Mouse (Mus musculus) hindbrain, postnatal 0 days (tissue): ENCODE results near the gene 4933428G20Rik. TPM values are rescaled to one million over a fixed set of nuclear protein-coding genes. Genes with fewer than 3 reads are reported as not detected.
A peak's percentile ranks its signal among the peaks of the same experiment; 100 is the strongest.

ENCODE experiments used
- ATAC-seq: fragments of 200-750 bp; cut with Nextera tagmentation; 2 replicates; pipeline ENCODE4 v1.8.0; 2017; ENCODE audit warnings: mild to moderate bottlenecking, moderate TSS enrichment, moderate library complexity
- DNase-seq: peaks from one replicate; pipeline ENCODE4 v3.0.0-alpha.2; 2015; ENCODE audit warnings: low spot score
- H3K27ac ChIP-seq: fragments of 300-500 bp; sonication (generic); 2 replicates; pipeline ENCODE4 v1.5.1; 2014; ENCODE audit warnings: mild to moderate bottlenecking
- H3K27me3 ChIP-seq: fragments of 300-500 bp; sonication (generic); 2 replicates; pipeline ENCODE4 v1.6.1; 2014; ENCODE audit warnings: low read length, mixed read lengths; ENCODE audit not compliant: insufficient read depth
- H3K36me3 ChIP-seq: fragments of 300-500 bp; sonication (generic); 2 replicates; pipeline ENCODE4 v1.6.1; 2014; ENCODE audit warnings: low read length, mixed read lengths; ENCODE audit not compliant: insufficient read depth
- H3K4me1 ChIP-seq: fragments of 300-500 bp; sonication (generic); 2 replicates; pipeline ENCODE4 v1.6.1; 2014; ENCODE audit warnings: antibody characterized with exemption, low read length, mixed read lengths; ENCODE audit not compliant: insufficient read depth
- H3K4me2 ChIP-seq: fragments of 300-500 bp; sonication (generic); 2 replicates; pipeline ENCODE4 v1.6.1; 2014; ENCODE audit warnings: low read depth, mild to moderate bottlenecking, low read length, moderate library complexity, mixed read lengths
- H3K4me3 ChIP-seq: fragments of 300-500 bp; sonication (generic); 2 replicates; pipeline ENCODE4 v1.5.1; 2014; ENCODE audit warnings: low read length
- H3K9ac ChIP-seq: fragments of 300-500 bp; sonication (generic); replicated peaks from 2 replicates; pipeline ENCODE4 v1.6.1; 2014; ENCODE audit warnings: mild to moderate bottlenecking, low read length, moderate library complexity, mixed read lengths
- H3K9me3 ChIP-seq: fragments of 300-500 bp; sonication (generic); 2 replicates; pipeline ENCODE4 v1.6.1; 2016; ENCODE audit warnings: low read length, mixed read lengths
- CTCF ChIP-seq: IDR thresholded peaks from 2 replicates; pipeline ENCODE4 v1.5.1; 2016; ENCODE audit warnings: antibody characterized with exemption, control low read depth, low read depth
- WGBS: fragments of 180-500 bp; shearing (Covaris S2); extraction: QIAGEN DNeasy Blood & Tissue Kit; methylation state at CpG from one replicate; pipeline ENCODE4 v1.1.7; 2014; 5-methylcytosine and 5-hydroxymethylcytosine counted together
- polyA plus RNA-seq: library from polyadenylated mRNA; unstranded; fragments of >200 nt; fragmentation: Nextera tagmentation; extraction: Ambion mirVana; gene quantifications from 2 replicates; pipeline ENCODE4 v1.2.1, GENCODE M21; 2015
- total RNA-seq: library from RNA; depleted of rRNA; stranded (reverse); fragments of >200 nt; gene quantifications from 2 replicates; pipeline ENCODE4 v1.2.3, GENCODE M21; 2014

Gene 4933428G20Rik
- total and polyA plus RNA-seq, 2 experiments from 2014 or later, result 0.48 TPM; not detected in 1

DNA sequence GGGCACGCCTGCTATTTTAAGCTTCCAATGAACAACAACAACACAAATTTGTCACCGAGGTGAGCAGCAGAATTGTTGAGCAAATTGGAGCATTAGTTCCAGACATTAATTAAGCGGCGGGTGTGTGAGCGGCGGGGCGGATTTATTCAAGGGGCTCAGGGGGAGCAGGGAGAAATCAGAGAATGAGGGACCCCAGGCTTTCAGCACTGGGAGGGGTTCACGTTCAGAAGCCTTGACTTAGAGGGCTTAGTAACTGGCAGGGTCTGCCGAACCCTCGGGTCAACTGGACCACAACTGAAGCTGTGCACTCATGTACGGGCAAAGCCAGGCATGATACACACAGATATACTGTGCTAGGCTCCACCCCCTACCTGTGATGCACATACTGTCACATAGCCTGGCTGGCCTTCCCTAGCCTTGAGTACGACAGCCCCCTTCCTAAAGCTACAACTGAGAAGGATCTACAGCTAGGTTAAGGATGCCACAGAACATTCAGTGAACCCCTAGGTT, 37.5 kb upstream of the 4933428G20Rik start:
- ATAC-seq (no peak), DNase-seq (peak; percentile 56)
- Histone ChIP-seq H3K4me2 (peak overlapping the region; percentile 55), H3K4me1 (peaks cover 25% of the 10 kb centered on the region), H3K27ac (peak overlapping the region; percentile 79), H3K9me3 (no peaks in the 10 kb centered on the region), H3K9ac (no peak overlapping the region; the same call in 1 of the 2 replicates), H3K27me3 (peaks cover 4% of the 10 kb centered on the region; the same call in 1 of the 2 replicates), H3K36me3 (0 out of 2 replicates have a peak, but pooled peaks cover 6% of the 10 kb centered on the region), H3K4me3 (peak overlapping the region; percentile 31)
- TF ChIP-seq CTCF, result no peak
- WGBS, result 32% methylated on average over 12 of the region's 12 CpGs

- peaks cover 4% of the 10 kb centered on the region; the same call in 1 of the 2 replicates for H3K27me3 ChIP-seq
- H3K36me3 ChIP-seq, result 0 out of 2 replicates have a peak, but pooled peaks cover 6% of the 10 kb centered on the region
- peaks cover 23% of the 10 kb centered on the region for H3K4me1 ChIP-seq
- peak overlapping the region; percentile 31 for H3K4me3 ChIP-seq
- no peaks in the 10 kb centered on the region for H3K9me3 ChIP-seq
- TF ChIP-seq CTCF, result peak; percentile 58
- H3K9ac ChIP-seq, result peak overlapping the region; percentile 52
- H3K4me2 ChIP-seq, result peak overlapping the region; percentile 55
- 12% methylated on average over 32 of the region's 36 CpGs for WGBS
- DNase-seq (peak; percentile 74), ATAC-seq (peak; percentile 58)
- peak overlapping the region; percentile 79 for H3K27ac ChIP-seq
Measured at GRCm38 (mm10) chr11:97536835-97537579, 36.9 kb upstream of the 4933428G20Rik start.

- H3K27ac ChIP-seq, result peak overlapping the region; percentile 79
- H3K27me3 ChIP-seq, result peaks cover 4% of the 10 kb centered on the region; the same call in 1 of the 2 replicates
- ATAC-seq (no peak), DNase-seq (no peak)
- WGBS, result 33% methylated on average over 35 of the region's 35 CpGs
- peaks cover 27% of the 10 kb centered on the region for H3K4me1 ChIP-seq
- H3K9me3 ChIP-seq, result no peaks in the 10 kb centered on the region
- H3K36me3 ChIP-seq, result 0 out of 2 replicates have a peak, but pooled peaks cover 6% of the 10 kb centered on the region
- H3K9ac ChIP-seq, result peak overlapping the region; percentile 52
- H3K4me3 ChIP-seq, result peak overlapping the region; percentile 31
- peak overlapping the region; percentile 55 for H3K4me2 ChIP-seq
- TF ChIP-seq CTCF, result no peak
Measured at GRCm38 (mm10) chr11:97536083-97536747, 36.1 kb upstream of the 4933428G20Rik start.

DNA sequence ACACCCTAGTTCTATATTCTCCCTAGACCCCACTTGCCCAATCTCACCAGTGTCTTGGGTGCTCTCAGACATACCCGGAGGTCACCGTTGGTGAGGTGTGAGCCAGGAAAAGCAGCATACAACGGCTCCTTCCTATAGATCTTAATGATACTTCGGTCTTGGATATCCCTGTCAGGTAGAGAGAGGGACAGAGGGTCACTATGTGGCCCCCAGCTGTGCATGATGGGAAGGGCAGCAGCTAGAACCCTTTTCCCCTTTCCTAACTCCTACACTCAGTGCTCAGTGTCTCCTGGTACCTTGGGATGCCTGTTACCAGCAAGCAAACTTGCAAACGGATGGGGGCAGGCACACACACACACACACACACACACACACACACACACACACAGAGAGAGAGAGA, 35.5 kb upstream of the 4933428G20Rik start:
- Histone ChIP-seq H3K9me3 (no peaks in the 10 kb centered on the region), H3K36me3 (0 out of 2 replicates have a peak, but pooled peaks cover 6% of the 10 kb centered on the region), H3K4me1 (peaks cover 29% of the 10 kb centered on the region), H3K27me3 (peaks cover 4% of the 10 kb centered on the region; the same call in 1 of the 2 replicates), H3K4me3 (peak overlapping the region; percentile 31), H3K27ac (peak overlapping the region; percentile 83; the same call in 1 of the 2 replicates), H3K9ac (peak overlapping the region; percentile 51), H3K4me2 (peak overlapping the region; percentile 55)
- 55% methylated on average over 5 of the region's 5 CpGs for WGBS
- DNase-seq, result no peak
- no peak for ATAC-seq
- no peak for TF ChIP-seq CTCF

DNA sequence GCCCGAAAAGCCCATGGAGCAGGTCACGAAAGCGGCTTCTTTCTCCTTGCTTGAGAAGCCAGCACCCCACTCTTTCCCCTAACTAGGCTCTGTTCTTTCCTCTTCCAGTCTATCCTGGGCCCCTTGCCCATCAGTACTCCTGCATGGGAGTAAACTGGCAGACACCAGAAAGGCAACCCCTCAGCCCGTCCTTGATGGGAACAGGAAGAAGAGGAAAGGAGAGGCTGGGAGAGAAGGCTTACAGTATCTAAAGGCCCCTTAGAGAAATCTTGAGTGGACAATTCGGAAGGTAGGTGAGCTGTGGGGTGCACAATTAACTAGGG, 35.1 kb upstream of the 4933428G20Rik start:
- H3K36me3 ChIP-seq, result 0 out of 2 replicates have a peak, but pooled peaks cover 6% of the 10 kb centered on the region
- no peak for TF ChIP-seq CTCF
- peaks cover 26% of the 10 kb centered on the region; the same call in 1 of the 2 replicates for H3K4me1 ChIP-seq
- no peaks in the 10 kb centered on the region for H3K9me3 ChIP-seq
- H3K27me3 ChIP-seq, result peaks cover 4% of the 10 kb centered on the region; the same call in 1 of the 2 replicates
- H3K9ac ChIP-seq, result peak overlapping the region; percentile 51
- H3K4me3 ChIP-seq, result peak overlapping the region; percentile 31
- H3K27ac ChIP-seq, result peak overlapping the region; percentile 83; the same call in 1 of the 2 replicates
- WGBS, result 45% methylated on average over 5 of the region's 5 CpGs
- H3K4me2 ChIP-seq, result peak overlapping the region; percentile 55
- DNase-seq (no peak), ATAC-seq (no peak)

- DNase-seq (peak; percentile 43), ATAC-seq (no peak)
- Histone ChIP-seq H3K4me2 (peak overlapping the region; percentile 55), H3K9me3 (no peaks in the 10 kb centered on the region), H3K4me3 (peak overlapping the region; percentile 31), H3K36me3 (0 out of 2 replicates have a peak, but pooled peaks cover 6% of the 10 kb centered on the region), H3K9ac (peak overlapping the region; percentile 51), H3K27ac (peak overlapping the region; percentile 83), H3K4me1 (peaks cover 23% of the 10 kb centered on the region; the same call in 1 of the 2 replicates), H3K27me3 (peaks cover 4% of the 10 kb centered on the region; the same call in 1 of the 2 replicates)
- TF ChIP-seq CTCF, result no peak
- 20% methylated on average over 88 of the region's 95 CpGs for WGBS
Measured at GRCm38 (mm10) chr11:97534442-97535307, 34.5 kb upstream of the 4933428G20Rik start.
